Mouse (Mus musculus): Measurements from ENCODE around the gene Nek6. TPM values are rescaled to one million over a fixed set of nuclear protein-coding genes. Genes with fewer than 3 reads are reported as not detected.

The Nek6 gene
- total RNA-seq (2015; ENCODE audit: low replicate concordance), result 0.38 and 1.9 TPM in 2 replicates
- total RNA-seq (2017; ENCODE audit: low replicate concordance), result 0.14 and 1.9 TPM in 2 replicates

DNA sequence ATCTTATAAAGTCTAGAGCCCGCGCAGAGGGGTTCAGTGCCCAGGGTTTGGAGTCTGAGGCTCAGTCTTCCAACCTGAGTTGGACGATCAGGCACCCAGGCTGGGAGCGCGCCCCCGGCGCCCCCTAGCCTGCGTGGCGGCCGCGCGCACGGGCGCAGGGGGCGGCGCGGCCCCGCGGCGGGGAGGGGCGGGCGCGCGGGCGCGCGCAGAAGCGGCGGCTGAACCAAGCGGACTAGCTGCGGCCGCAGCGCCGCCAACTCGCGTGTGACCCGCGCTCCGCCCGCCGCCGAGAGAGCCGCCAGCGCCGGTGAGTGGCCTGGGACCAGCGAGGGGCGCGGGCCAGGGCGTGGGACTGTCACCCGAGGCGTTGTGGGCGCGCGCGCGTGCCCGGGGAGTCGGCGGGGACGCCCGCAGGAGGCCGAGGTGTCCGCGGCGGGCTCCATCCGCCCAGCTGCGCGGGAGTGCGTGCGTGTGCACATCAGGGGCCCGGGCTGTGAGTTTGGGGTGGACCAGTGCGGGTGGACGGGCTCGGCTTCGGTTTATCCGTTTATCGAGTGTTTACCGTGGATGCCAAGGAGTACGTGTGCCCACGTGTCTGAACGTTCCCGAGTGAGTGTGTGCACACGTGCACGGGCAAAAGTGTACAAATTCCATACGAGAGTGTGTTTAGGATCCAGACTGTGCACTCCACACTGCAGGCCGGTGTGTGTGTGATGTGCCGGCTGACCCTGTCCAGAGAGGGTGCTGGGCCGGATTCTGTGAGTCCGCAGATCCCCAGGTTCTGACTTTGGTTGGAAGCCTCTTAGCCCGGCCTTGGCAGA is at the start of gene Nek6:
Nek6 (plus strand) TSS at position 157 of the 821 bp plus-strand sequence.
- ATAC-seq (replicated peaks; ENCODE audit: low FRiP score, poor library complexity, severe bottlenecking), result no peak

DNA sequence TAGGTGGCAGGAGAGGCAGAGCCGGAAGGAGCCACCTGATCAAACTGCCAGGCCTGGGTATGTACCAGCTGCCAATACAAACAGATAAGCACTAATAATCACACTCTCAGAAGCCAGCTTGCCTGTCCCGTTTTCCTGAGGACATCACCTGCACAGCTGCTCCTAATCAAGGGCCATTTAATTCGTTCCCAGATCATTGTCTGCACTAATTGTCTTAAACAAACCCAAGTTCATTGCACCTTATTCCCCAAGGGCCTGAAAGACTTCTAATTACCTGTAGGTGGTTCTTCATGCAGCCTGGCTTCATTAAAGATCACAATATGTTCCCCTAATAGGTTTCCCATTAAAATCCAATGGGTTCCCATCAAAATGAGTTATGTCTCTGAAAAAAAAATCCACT is 49.1 kb upstream of the Nek6 start:
- no peak for ATAC-seq (replicated peaks; ENCODE audit: low FRiP score, poor library complexity, severe bottlenecking)

DNA sequence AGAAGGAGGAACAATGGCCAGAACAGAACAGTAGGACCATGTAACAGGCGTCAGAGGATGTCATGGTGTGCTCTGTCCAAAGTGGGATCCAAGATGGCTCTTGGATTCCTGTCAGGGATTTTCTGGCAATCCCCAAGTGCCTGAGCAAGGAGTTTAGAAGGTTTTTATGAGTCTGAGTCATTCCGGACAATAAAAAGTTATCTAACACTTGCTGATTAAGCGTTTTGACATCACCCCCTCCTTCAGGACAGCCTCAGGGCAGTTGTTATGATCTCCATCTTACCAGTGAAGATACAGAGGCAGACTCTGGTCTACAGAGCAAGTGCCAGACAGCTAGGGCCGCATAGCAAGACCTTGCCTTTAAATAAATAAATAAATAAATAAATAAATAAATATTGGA is 42.6 kb upstream of the Nek6 start:
- ATAC-seq (replicated peaks; ENCODE audit: low FRiP score, poor library complexity, severe bottlenecking), result no peak

DNA sequence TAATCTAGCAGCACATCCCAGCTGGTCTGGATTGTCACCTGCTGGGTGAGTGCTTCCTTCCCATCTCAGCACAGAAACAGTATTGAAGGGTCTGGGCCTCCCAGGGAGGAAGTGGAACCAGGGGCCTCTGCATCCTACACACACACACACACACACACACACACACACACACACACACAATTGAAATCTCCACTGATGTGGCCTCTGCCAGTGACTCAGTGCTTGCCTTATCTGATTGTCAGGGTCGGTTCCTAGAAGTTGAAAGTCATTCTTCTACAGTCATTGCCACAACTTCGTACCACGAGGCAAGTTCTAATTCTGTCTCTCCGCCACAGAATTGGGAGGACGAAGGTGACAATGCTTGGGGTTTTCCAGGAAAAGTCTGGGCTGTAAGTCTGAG is 39.7 kb upstream of the Nek6 start:
- ATAC-seq (replicated peaks; ENCODE audit: low FRiP score, poor library complexity, severe bottlenecking), result no peak

DNA sequence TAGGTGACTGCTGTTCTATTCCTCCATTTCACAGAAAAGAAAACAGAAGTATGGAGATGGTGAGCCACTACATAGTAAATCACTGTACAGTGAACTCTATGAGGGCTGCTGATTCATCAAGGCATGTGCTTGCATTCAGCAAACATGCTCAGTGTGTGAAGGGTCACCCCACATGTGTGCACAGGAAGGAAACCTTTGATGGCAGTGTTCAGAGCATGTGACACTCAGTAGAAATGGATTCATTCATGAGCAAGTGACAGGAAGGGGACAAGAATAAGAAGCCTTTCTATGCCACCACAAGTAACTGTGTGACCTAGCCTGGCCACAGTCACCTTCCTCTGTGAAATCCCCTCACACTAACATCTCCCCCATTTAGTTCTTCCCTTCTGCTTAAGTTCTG is 38.6 kb upstream of the Nek6 start:
- no peak for ATAC-seq (replicated peaks; ENCODE audit: low FRiP score, poor library complexity, severe bottlenecking)

DNA sequence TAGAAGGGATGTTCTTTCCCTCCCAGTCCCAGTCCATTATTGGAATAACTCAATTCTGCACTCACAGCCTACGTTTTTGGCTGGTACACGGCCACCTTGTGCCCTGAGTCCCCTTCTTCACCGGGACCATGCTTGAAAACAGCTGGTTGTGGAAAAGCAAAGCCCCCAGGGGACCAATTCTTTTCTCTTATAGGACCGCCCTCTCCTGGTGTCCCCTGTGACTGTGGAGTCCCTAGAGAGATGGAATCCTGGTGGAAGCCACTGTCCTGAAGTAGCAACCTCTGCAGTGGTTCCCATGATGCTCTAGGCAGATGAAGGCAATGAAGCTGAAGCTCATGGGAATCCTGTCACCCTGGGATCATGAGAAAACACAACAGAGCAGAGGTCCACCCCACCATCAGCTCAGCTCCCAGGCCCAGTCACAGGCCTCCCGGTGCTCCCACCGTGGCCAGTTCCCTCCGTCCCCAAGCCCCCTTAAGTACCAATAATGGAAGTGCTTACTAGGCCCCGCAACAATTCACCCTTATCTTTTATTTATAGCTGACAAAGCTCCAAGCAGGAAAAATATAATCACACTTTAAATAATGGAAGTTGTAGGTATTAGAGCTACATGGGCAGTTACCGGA is 34.5 kb upstream of the Nek6 start:
- no peak for ATAC-seq (replicated peaks; ENCODE audit: low FRiP score, poor library complexity, severe bottlenecking)

DNA sequence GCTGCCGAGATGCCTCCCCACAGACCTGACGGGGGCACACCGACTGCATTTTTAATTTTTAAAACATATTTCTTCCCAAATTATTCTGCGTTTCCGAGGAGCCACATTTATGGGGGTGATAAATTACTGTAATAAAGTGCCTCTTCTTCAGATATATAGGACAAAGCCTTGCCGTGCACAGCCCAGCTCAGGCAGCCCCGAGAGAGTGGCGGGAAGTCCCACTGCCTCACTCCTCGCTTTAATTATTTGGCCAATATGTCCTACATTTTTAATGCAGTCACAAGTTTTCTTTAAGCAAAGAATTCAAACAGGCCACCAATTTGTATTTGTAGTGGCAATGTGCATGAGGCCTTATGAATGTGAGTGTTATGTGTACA is 34.0 kb upstream of the Nek6 start:
- no peak for ATAC-seq (replicated peaks; ENCODE audit: low FRiP score, poor library complexity, severe bottlenecking)

DNA sequence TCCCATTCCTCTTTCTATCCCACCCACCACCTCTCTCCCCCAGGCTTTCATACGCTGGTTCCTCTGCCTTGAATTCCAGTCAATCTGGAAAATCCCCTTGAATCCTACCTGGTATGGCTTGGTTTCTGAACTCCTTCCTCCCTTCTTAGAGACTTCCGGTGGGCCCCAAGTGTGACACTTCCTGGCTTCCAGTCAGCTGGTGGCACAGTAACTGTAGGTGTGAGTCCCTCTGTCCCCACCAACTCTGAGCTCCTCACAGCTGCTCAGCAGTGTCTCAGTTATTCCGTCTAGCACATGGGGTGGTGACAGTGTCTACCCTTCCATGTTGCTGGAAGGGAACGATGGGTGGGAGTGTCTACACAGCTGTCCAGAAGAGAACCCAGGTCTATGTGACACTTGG is 32.8 kb upstream of the Nek6 start:
- no peak for ATAC-seq (replicated peaks; ENCODE audit: low FRiP score, poor library complexity, severe bottlenecking)

DNA sequence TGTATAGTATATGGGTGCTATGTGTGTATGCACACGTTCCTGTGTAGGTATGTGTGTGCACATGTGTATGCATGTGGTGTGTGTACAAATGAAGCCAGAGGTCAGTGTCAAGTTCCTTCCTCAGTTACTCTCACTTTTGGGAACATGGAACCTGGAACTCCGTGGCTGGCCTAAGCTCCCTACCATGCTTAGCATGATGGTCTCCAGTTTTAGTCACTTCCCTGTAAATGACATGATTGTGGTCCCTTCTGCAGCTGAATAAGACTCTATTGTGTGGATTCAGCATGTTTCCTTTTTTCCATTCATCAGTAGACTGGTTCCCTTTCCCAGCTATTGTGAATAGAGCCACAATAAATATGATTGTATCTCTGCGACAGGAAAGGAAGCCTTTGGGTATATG is 31.9 kb upstream of the Nek6 start:
- ATAC-seq (replicated peaks; ENCODE audit: low FRiP score, poor library complexity, severe bottlenecking), result no peak

DNA sequence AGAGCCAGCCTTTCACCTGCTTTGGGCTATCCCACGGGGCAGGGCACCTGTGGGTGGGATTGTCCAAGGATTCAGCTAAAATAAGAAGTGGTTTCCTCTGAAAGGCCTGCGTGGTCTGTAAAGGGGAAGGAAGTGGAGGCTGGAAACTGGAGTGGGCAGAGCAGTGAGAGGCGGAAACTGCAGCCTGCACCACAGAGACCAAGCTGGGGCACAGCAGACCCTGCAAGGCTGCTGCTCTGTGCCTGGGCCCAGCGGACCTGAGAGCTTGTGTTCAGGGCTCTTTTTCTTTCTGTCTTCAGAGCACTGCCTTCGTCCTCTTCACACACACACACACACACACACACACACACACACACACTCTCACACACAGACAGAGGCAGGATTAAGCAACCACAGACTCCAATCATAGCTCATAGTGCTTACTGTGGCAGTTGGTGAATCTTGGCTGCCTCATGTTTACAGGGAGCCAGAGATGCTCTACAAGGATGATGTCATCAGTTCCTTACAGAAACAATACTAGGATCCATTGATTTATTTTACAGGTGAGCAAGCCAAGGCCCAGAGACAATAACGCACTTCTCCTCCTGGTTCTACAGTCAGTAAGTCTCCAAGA is 30.2 kb upstream of the Nek6 start:
- no peak for ATAC-seq (replicated peaks; ENCODE audit: low FRiP score, poor library complexity, severe bottlenecking)

DNA sequence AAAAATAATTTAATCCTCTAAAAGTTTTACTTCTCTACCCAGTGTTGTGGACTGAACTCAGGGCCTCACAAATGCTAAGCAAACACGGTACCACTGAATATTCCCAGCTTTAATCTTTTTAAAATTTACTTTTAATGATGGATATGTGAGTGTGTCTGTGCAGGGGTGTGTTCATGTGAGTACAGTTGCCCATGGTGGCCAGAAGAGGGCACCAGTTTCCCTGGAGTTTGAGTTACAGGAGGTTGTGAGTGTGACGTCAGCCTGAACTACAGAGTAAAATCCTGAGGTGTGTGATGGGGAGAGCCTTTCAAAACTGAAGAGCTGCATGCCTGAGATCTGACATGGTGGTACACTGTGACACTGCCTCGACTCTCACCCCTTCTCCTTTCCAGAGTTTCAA is 29.3 kb upstream of the Nek6 start:
- ATAC-seq (replicated peaks; ENCODE audit: low FRiP score, poor library complexity, severe bottlenecking), result no peak

DNA sequence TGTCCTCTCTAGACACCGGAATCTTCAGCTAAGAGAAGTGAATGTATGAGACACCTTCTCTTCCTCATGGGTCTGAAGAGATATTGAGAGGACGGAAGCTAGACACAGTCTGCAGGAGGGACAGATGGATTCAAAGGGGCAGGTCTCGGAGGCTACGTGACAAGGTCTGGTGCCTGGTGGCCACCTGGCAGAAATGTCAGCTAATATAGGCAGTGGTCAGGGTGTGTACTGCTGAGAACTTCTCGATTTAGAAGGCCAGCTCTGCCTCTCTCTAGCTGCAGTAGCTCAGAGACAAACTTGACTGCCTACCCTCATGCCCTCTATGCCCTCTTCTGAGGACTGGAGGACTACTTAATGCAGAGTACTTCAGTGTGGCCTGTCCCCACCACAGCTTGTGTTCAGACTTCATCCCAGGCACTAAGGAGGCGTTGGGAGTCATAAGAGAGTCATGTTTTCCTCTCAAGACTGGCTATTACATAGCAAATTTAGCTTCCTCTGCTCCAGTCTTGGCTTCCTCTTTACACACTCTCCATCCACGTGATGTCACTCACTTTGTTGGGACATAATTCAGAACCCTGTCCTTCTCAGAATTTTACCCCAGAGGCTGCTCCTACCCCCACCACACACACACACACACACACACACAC is 28.3 kb upstream of the Nek6 start:
- ATAC-seq (replicated peaks; ENCODE audit: low FRiP score, poor library complexity, severe bottlenecking), result no peak

DNA sequence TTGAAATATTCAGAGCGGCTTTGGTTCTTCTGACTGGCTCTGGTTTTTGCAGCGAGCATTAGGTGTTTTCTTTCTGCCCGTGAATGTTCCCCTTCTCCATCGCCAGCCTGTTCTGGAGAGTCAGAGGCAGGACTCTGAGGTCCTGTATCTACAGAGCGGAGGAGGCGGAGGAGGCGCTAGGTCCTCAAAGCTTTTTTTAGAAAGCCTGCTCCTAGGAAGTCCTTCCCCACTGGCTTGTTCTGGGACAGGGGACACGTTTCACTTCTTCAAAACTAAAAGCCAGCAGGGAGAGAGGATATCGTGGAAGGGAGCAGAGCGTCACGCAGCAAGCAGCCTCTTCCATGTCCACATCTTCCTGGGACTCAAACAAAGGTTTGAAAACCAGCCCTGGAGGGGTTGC is 26.9 kb upstream of the Nek6 start:
- no peak for ATAC-seq (replicated peaks; ENCODE audit: low FRiP score, poor library complexity, severe bottlenecking)

DNA sequence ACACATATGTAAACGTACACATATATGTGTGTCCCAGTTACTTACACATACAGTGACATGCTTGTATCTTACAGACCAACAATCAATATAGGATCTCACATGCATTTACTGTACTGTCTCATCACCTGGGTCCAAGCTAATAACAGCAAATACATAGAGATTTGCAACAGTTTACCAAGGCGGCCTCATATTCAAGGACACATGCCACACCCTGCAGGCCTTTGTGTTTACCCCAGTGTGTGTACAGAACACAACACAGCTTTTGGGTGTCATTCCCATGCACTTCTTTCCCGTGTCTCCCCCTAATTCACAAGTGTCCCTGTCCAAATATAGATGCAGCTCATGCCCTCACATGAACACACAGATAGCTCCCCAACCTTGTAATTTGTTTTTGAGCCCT is 26.0 kb upstream of the Nek6 start:
- ATAC-seq (replicated peaks; ENCODE audit: low FRiP score, poor library complexity, severe bottlenecking), result no peak

DNA sequence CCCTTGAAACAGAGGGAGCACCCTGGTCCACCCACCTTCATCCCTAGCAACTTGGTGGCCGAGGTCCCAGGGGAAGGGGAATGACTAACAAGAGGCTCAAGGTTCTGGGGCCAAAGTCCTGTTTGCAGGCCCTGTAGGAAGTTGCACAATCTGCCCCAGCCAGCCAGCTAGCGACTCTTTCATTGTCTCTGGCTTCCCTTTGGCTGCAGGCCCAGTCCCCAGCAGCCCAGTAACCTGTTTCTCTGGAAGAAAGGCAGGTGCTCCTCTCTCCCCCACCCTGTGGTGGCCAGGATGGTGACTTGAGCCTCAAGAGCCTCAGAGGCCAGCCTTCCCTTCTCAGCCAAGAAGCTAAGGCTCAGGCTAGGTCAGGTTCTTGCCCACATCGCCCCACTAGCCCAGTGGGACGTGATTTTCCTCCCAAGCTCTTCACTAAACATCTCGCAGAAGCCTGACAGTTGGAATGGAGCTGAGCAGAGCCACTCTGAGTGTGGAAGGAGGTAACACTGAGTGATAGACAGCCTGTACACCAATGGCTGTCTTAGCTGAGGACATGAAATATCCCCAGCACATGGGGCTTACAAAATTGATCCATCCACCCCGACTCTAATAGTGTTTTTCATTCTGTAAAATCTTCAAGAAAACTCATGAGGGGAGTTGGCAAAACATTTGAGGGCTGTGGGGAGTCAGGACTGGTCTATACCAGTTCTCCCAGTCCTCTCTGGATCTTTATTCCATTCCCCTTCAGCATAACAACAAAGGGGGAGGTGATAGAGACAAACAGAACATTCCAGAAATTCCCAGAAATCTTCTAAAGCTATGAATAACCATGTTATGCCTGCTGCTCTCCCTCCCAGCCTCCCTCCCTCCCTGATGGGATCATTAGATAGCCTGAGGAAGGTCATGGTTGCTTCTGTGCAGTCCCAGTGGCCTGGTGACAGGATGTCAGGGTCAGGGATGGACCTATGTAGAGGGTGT is 25.2 kb upstream of the Nek6 start:
- no peak for ATAC-seq (replicated peaks; ENCODE audit: low FRiP score, poor library complexity, severe bottlenecking)

DNA sequence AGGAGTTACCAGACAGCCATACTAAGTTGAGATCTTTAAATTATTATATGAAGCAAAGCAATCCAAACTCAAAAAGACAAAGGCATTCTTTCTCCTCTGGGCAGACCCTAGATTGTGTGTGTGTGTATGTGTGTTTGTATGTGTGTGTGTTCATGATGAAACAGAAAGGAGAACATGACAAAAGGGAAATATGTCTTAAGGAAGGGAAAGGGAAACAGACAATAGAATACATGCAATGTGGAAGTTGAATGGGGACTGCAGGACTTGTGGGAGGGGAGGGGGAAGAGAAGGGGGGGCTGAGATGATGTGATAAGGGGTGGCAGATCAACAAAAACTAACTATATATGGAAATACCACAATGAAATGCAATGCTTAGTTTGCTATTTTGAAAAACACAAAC is 13.8 kb upstream of the Nek6 start:
- ATAC-seq (replicated peaks; ENCODE audit: low FRiP score, poor library complexity, severe bottlenecking), result no peak

DNA sequence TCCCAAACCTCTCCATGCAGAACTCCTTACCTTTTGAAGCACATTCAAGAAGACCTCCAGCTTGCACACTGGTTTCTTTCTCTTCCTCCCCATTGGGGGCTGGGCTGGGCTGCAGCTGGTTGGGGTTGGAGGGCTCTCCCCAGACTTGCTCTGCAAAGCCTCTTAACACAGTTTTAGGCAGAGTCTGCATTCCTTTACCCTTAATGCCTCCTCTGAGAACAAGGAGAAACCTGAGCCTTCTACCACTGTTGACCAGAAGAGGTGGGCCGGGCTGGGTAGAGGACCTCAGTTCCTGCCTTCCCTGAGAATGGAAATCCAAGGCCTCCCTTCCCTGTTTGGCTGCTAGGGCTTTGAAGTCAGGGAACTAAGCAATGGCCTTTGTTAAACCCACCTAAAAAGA is 9.8 kb upstream of the Nek6 start:
- no peak for ATAC-seq (replicated peaks; ENCODE audit: low FRiP score, poor library complexity, severe bottlenecking)

DNA sequence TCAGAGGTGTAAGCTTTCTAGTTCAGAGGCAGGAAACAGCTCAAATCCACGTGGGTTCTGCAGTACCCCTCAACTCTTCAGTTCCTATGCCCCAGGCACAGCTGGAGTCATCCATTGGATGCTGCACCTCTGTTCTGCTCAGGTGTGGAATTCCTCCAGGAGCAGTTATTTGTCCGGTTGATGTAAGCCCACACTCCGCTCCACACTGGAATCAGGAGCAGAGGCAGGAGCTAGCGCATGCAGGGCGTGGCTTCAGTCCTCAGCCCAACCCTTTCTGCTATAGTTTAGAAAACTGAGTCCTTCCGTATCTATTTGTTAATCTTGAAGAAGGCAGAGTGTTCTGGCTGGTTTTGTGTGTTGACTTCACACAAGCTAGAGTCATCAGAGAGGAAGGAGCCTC is 9.3 kb upstream of the Nek6 start:
- no peak for ATAC-seq (replicated peaks; ENCODE audit: low FRiP score, poor library complexity, severe bottlenecking)

DNA sequence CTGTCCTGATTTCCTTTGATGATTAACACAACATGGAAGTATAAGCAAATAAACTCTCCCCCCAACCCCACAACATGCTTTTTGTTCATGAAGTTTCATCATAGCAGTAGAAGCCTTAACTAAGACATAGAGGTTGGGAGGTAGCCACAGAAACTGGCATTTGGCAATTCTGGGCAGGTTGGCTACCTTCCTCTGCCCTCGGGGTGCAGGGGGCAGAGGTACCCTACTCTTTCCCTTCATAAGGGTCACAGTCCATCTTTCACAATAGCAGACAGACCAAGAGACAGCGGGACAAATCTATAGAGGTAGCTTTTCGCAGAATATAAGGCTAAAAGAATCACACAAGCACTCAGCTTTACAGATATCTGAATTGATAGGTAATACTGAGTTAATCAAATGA is 8.7 kb upstream of the Nek6 start:
- ATAC-seq (replicated peaks; ENCODE audit: low FRiP score, poor library complexity, severe bottlenecking), result no peak

DNA sequence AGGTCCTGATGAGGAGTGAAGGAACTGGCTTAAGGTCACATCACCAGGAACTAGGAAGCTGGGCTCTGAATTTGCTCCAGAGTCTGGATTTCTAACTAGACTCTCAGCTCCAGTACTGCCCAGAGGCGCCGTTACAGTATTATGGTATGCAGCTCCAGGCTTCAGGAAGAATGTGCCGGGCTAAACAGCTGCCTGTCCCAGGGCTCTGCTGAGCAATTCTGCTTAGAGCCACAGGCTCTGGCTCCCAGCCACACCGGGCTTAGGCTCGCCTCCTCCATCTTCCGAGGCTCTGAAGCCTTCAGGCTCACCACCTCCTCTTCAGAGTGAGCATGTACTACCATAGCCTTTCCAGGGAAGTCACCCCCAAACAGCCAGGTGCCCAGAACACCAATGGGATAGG is 7.1 kb upstream of the Nek6 start:
- no peak for ATAC-seq (replicated peaks; ENCODE audit: low FRiP score, poor library complexity, severe bottlenecking)
